Mouse (Mus musculus) cerebellum, adult 8-10 months (tissue): ENCODE measurements around the gene Olfr1471.
"Not testable (repeated sequence)": the region's sequence is repeated elsewhere in the genome, so short reads cannot be mapped to it uniquely, and the experiment has no call there.

ENCODE experiments used
- DNase-seq: peaks from one replicate; pipeline ENCODE4 v3.0.0; 2022

Olfr1471 gene

GRCm38 (mm10) chr19:13443109-13443508 lies at the start of gene Olfr1471:
TSS of gene Olfr1471 (plus strand) at chr19:13443409.
- DNase-seq = not testable (repeated sequence)

GRCm38 (mm10) chr19:13407549-13407948 lies 35.7 kb upstream of the Olfr1471 start, which contains the start of gene Olfr1469:
TSS of gene Olfr1469 (plus strand) at chr19:13407849.
- no peak for DNase-seq

GRCm38 (mm10) chr19:13455986-13456385 lies 12.8 kb downstream of the Olfr1471 start, which contains the start of gene Olfr1472:
TSS of gene Olfr1472 (minus strand) at chr19:13456086.
- DNase-seq = no peak

- DNase-seq = not testable (repeated sequence)
Measured at GRCm38 (mm10) chr19:13469265-13469664, 26.1 kb downstream of the Olfr1471 start, which contains the start of gene Olfr1474. TSS of gene Olfr1474 (plus strand) at chr19:13469565.

- no peak for DNase-seq
Measured at GRCm38 (mm10) chr19:13480096-13480495, 36.9 kb downstream of the Olfr1471 start, which contains the start of gene Olfr1475. TSS of gene Olfr1475 (minus strand) at chr19:13480196.

GRCm38 (mm10) chr19:13500246-13500645 lies 57.0 kb downstream of the Olfr1471 start, which contains the start of gene Olfr1477:
TSS of gene Olfr1477 (plus strand) at chr19:13500546.
- no peak for DNase-seq
